Comparison of ENCODE assay signal across 24 mouse cellular contexts in the genomic region with DNA sequence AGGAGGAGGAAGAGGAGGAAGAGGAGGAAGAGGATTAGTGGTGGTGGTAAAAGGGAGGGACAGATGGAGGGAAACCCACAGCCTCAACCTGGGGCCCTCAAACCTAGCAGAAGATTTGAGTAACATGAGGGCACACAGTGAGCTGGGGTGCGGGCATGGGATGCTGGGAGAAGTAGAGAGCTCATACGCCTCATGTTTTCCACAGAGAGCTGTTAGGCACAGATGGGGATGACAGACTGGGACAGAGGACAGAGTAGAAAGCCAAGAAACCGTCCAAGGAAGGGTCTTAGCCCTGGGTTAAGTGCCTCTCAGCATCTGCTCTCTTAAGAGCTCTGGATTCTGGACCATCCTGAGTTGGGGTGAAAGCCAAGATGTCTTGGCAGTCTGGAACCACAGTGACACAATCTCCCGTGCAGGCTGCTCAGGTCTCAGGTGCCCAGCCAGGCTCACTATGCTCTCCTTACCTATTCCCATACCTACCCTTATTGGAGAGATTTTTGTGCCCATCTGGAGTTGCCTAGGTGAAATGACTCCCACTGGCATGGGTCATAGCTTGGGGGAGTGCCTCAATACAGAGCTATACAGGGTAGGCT.
A peak's percentile ranks its signal among the peaks of the same experiment; 100 is the strongest.
DNase-seq lines count a peak whose midpoint lies in the region; ATAC-seq and TF ChIP-seq lines count a peak whose summit lies in the region.
"Had no signal": no experiment of that assay in that cellular context is flagged by ENCODE, and none has a peak within 500 bp of the region (broad histone marks: within the 10 kb centered on the region; RNA-seq: fewer than 3 reads in every experiment).

No protein-coding gene starts in this region.

- no peaks in the 10 kb centered on the region for H3K36me3 ChIP-seq in forebrain, embryonic 16.5 days (ENCODE audit: control insufficient read depth, insufficient read depth)
- no peaks in the 10 kb centered on the region for H3K36me3 ChIP-seq in forebrain, embryonic 10.5 days (replicated peaks)
- H3K36me3 ChIP-seq in embryonic facial prominence, embryonic 10.5 days (replicated peaks), result no peaks in the 10 kb centered on the region
- H3K36me3 ChIP-seq in hindbrain, embryonic 11.5 days (ENCODE audit: control insufficient read depth, insufficient read depth, low read length), result no peaks in the 10 kb centered on the region
- H3K36me3 ChIP-seq: forebrain, embryonic 15.5 days; G1E; hindbrain, embryonic 13.5 days; intestine, embryonic 15.5 days had no signal

- no peak overlapping the region for H3K9ac ChIP-seq in forebrain, embryonic 16.5 days (replicated peaks; ENCODE audit: low read depth, low read length)
- H3K9ac ChIP-seq in hindbrain, embryonic 11.5 days (ENCODE audit: low read depth, low read length), result no peak overlapping the region
- H3K9ac ChIP-seq: forebrain, embryonic 15.5 days; hindbrain, embryonic 13.5 days; intestine, embryonic 15.5 days had no signal

- no peak overlapping the region for H3K4me3 ChIP-seq in forebrain, embryonic 16.5 days (replicated peaks; ENCODE audit: low read length)
- no peak overlapping the region for H3K4me3 ChIP-seq in forebrain, embryonic 10.5 days
- no peak overlapping the region for H3K4me3 ChIP-seq in left cerebral cortex, adult 2 months
- H3K4me3 ChIP-seq in embryonic facial prominence, embryonic 10.5 days, result no peak overlapping the region
- no peak overlapping the region for H3K4me3 ChIP-seq in hindbrain, embryonic 11.5 days (ENCODE audit: low read depth, low read length)
- H3K4me3 ChIP-seq: forebrain, embryonic 15.5 days; gastrocnemius, adult 2 months; hindbrain, embryonic 13.5 days; intestine, embryonic 15.5 days had no signal

- H3K27me3 ChIP-seq in forebrain, embryonic 16.5 days (replicated peaks; ENCODE audit: control insufficient read depth, insufficient read depth, low read length), result no peaks in the 10 kb centered on the region
- H3K27me3 ChIP-seq in forebrain, embryonic 10.5 days (ENCODE audit: poor library complexity, severe bottlenecking), result peaks cover 34% of the 10 kb centered on the region
- H3K27me3 ChIP-seq in embryonic facial prominence, embryonic 10.5 days (replicated peaks; ENCODE audit: low read depth, poor library complexity, severe bottlenecking), result peaks cover 15% of the 10 kb centered on the region; the same call in 1 of the 2 replicates
- H3K27me3 ChIP-seq in hindbrain, embryonic 11.5 days (ENCODE audit: control insufficient read depth, insufficient read depth, low read length), result no peaks in the 10 kb centered on the region
- H3K27me3 ChIP-seq: forebrain, embryonic 15.5 days; hindbrain, embryonic 13.5 days; intestine, embryonic 15.5 days; Patski had no signal

- no peaks in the 10 kb centered on the region for H3K9me3 ChIP-seq in forebrain, embryonic 16.5 days (ENCODE audit: control insufficient read depth, low read length)
- H3K9me3 ChIP-seq in forebrain, embryonic 10.5 days, result no peaks in the 10 kb centered on the region
- no peaks in the 10 kb centered on the region for H3K9me3 ChIP-seq in embryonic facial prominence, embryonic 10.5 days
- H3K9me3 ChIP-seq in hindbrain, embryonic 11.5 days (ENCODE audit: control insufficient read depth, low read length), result no peaks in the 10 kb centered on the region
- H3K9me3 ChIP-seq: forebrain, embryonic 15.5 days; G1E; hindbrain, embryonic 13.5 days; intestine, embryonic 15.5 days had no signal

- peaks cover 14% of the 10 kb centered on the region for H3K4me1 ChIP-seq in forebrain, embryonic 16.5 days (replicated peaks; ENCODE audit: control insufficient read depth, insufficient read depth, low read length)
- peaks cover 26% of the 10 kb centered on the region for H3K4me1 ChIP-seq in forebrain, embryonic 10.5 days
- H3K4me1 ChIP-seq in embryonic facial prominence, embryonic 10.5 days, result peaks cover 43% of the 10 kb centered on the region
- no peaks in the 10 kb centered on the region for H3K4me1 ChIP-seq in hindbrain, embryonic 11.5 days (replicated peaks; ENCODE audit: control insufficient read depth, insufficient read depth, low read length)

- H3K4me2 ChIP-seq in forebrain, embryonic 16.5 days (ENCODE audit: low read length), result no peak overlapping the region
- H3K4me2 ChIP-seq in hindbrain, embryonic 11.5 days (replicated peaks; ENCODE audit: low read depth, low read length), result no peak overlapping the region
- H3K4me2 ChIP-seq: forebrain, embryonic 15.5 days; heart, embryonic 11.5 days; hindbrain, embryonic 13.5 days; intestine, embryonic 15.5 days had no signal

- WGBS in forebrain, embryonic 16.5 days, result 48% methylated on average over 4 of the region's 4 CpGs
- 77% methylated on average over 4 of the region's 4 CpGs for WGBS in forebrain, embryonic 10.5 days
- 86% methylated on average over 4 of the region's 4 CpGs for WGBS in embryonic facial prominence, embryonic 10.5 days
- WGBS in hindbrain, embryonic 11.5 days, result 81% methylated on average over 4 of the region's 4 CpGs

- TF ChIP-seq CTCF in left cerebral cortex, adult 2 months (IDR thresholded peaks at IDR 0.05), result no peak

- peak; percentile 34; the same call in 1 of the 2 replicates for ATAC-seq in forebrain, embryonic 16.5 days
- ATAC-seq in hindbrain, embryonic 11.5 days (ENCODE audit: low FRiP score), result no peak
- ATAC-seq: forebrain, embryonic 15.5 days; hindbrain, embryonic 16.5 days; intestine, embryonic 15.5 days; Patski had no signal

- peak; percentile 60 for DNase-seq in cerebellum, adult 11-12 months
- DNase-seq in cerebellum, adult 11 months, result no peak
- DNase-seq in forebrain, embryonic 10.5 days (ENCODE audit: extremely low spot score, low spot score), result no peak
- no peak for DNase-seq in left cerebral cortex, adult 2 months (ENCODE audit: extremely low spot score in 1 of 2, low spot score in 2 of 2)
- no peak for DNase-seq in left cerebral cortex, adult 9 months (ENCODE audit: low spot score in 2 of 2)
- no peak for DNase-seq in embryonic facial prominence, embryonic 10.5 days (ENCODE audit: low spot score)
- DNase-seq in hindbrain, embryonic 11.5 days (ENCODE audit: low spot score), result no peak
- DNase-seq: adrenal gland, postnatal 10 days; adrenal gland, postnatal 36 days; B cell, adult 2 months; embryo, embryonic 11 days; gastrocnemius, adult 2 months; gastrocnemius, postnatal 14 days; heart, adult 11 months; kidney, adult 11 months; kidney, adult 8-10 months had no signal

- H3K27ac ChIP-seq in forebrain, embryonic 16.5 days (ENCODE audit: low read length), result no peak overlapping the region
- no peak overlapping the region for H3K27ac ChIP-seq in forebrain, embryonic 10.5 days
- H3K27ac ChIP-seq in left cerebral cortex, adult 2 months, result peak overlapping the region; percentile 29; the same call in 1 of the 2 replicates
- 0 out of 2 replicates have a peak overlapping the region, but pooled peaks have one; percentile 14 for H3K27ac ChIP-seq in embryonic facial prominence, embryonic 10.5 days (replicated peaks)
- H3K27ac ChIP-seq in hindbrain, embryonic 11.5 days (ENCODE audit: low read depth, low read length), result no peak overlapping the region
- H3K27ac ChIP-seq: forebrain, embryonic 15.5 days; gastrocnemius, adult 2 months; hindbrain, embryonic 13.5 days; intestine, embryonic 15.5 days had no signal

- intact Hi-C loops in left cerebral cortex, adult 2 months (cut with DNase I), result no loop called here

Comparison
In these comparisons a context has a peak if more than half of its experiments do, and no peak if none do; other contexts are left out.
1. H3K27ac ChIP-seq: peak in left cerebral cortex, adult 2 months (single experiment) and embryonic facial prominence, embryonic 10.5 days (single experiment); none in forebrain, embryonic 16.5 days (single experiment), forebrain, embryonic 10.5 days (single experiment) and hindbrain, embryonic 11.5 days (single experiment).